Mouse (Mus musculus) liver, embryonic 14.5 days (tissue): ENCODE results near the gene Aplnr.

ENCODE experiments used
- CTCF ChIP-seq: IDR thresholded peaks from 2 replicates; pipeline ENCODE4 v1.5.1; 2016; ENCODE audit warnings: antibody characterized with exemption, low read depth, control low read depth
- EP300 ChIP-seq: IDR thresholded peaks from 2 replicates; pipeline ENCODE4 v1.6.1; 2016; ENCODE audit warnings: antibody characterized with exemption, low read depth

DNA sequence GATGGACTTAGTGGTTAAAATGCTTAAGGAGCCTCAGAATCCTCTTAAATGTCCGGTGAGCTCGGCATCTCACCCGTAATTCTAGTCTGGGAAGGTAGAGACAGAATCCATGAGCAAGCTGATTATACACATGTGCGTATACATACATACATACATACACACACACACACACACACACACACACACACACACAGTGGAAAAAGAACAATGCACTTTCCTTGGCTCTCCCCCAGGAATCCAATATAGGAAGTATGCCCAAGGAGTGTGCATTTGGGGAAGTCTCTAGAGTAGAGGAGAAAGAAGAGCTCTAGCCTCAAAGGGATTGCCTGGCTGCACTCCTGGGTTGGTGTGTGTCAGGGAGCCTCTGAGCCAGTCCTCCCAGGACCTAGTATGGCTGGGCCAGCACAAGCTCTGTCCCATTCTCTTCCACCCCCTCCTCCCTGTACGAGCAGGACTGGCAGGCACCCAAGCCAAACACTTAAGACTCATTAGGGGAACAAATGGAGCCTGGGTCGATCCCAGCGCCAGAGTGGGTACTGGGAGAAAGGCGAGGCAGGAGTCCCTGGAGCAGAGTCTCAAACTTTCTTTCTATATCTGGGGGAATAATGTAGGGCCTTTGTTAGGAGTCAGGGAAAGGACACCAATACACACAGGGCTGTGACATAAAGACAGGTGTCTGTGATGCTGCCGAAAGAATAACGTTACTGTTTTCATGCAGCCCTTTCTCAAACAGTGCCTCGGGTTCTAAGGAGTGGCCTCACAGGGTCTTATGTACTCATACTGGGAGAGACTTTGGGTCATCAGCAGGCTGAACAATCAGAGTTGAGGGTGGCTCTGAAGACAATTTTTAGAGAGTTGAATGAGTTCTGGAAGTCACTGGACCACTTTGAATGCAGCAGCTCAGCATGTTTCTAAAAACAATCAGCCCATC is 47.0 kb upstream of the Aplnr start:
- TF ChIP-seq CTCF (no peak), EP300 (no peak)
